Mouse (Mus musculus): ENCODE measurements around the gene Gm20388.

The Gm20388 gene

GRCm38 (mm10) chr8:120046258-120047020 lies 135.8 kb downstream of the Gm20388 start:
- no peak for DNase-seq

DNA sequence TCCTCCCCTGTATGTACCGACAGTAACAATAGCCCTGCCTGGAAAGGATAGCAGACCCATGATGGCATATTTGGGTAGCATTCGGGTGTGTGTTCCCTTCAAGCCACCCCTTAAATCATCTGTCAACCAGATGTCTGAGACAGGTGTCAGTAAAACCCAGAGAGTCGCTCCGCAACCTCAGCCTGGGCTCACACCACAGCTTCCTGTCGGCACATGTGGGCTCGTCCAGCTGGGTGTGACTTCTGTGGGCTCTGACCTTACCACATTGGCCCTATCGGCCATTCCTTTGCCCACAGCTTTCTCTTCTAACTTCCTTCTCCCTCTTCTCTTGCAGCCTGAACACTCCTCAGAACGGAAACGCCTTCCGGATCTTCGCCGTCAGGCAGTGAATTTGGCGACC lies 139.3 kb downstream of the Gm20388 start:
- peak; percentile 50 to 73 for DNase-seq

DNA sequence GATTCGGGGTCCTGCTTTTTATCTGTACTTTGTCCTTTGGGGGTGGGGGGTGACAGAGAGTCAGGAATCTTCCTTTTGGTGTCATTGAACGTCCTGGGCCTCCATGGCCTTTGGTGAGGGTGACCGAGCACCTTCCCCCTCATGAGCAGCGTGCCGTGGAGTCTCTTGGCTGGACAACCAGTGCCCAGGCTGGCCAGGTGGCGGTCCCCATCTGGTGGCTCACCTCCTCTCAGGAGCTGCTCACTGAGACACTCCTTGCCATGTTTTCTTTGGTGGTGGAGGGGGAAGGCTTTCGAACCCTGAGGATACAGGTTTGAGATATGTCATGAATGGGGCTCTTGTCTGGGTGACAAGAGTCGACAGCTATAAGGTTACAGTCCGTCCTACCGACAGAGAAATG lies 139.7 kb downstream of the Gm20388 start:
- no peak for DNase-seq

DNA sequence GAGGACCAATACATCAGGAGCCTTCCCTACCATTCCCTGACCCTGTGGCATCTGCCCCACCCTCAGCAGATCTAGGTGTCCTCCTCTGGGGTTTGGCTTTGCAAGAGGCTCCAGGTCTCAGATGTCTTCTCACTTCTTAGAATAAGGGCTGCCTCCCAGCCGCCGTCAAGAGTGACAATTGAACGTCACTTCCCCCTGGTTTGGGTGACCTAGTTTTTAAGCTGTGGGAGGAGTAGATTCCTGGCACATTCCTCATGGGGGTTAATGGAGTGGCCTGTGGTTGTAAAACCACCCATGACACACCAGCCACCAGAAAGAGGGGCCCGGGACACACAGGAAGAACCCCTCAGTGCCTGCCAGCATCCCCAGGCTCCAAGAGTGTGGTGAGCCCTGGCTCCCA lies 140.4 kb downstream of the Gm20388 start:
- DNase-seq: peak; percentile 31 to 61

- DNase-seq: no peak
Measured at GRCm38 (mm10) chr8:120051908-120052307, 141.3 kb downstream of the Gm20388 start.

DNA sequence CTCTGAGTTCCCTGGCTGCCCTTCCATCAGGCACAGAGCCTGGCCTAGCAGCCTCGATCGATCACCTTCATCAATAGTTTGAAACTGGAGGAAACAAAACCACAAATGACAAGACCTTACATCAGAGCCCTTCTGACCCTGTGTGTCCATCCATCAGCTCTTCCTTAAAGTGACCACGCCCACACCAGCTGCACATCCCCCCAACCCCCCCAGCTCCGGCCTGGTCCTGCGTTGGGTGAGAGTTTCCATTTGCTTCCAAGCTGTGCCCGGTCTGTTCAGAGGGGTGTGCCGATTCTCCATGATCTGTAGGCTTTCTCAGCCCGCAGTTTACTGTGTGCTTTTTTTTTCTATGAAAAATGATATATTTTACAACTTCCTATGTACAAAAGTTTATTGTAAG lies 141.7 kb downstream of the Gm20388 start:
- DNase-seq: no peak

DNA sequence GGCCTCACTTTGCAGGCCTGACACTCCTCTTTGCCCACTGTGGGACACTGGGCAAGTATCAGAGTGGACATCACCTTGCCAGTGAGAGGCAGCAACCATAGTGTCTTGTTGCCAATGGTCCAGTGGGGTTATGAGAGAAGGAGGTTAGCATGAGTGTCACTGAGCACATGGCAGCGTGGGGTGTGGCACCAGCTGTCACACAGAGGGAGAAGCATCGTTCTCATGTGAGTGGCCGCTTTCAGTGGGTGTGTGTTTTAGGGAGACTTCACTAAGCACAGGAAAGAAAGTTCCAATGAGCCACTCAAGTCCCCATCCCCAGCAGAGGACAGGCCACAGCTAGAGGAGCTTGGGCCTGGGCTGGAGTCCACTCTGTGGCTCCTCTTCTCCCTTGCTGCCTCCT lies 144.2 kb downstream of the Gm20388 start:
- DNase-seq: no peak

DNA sequence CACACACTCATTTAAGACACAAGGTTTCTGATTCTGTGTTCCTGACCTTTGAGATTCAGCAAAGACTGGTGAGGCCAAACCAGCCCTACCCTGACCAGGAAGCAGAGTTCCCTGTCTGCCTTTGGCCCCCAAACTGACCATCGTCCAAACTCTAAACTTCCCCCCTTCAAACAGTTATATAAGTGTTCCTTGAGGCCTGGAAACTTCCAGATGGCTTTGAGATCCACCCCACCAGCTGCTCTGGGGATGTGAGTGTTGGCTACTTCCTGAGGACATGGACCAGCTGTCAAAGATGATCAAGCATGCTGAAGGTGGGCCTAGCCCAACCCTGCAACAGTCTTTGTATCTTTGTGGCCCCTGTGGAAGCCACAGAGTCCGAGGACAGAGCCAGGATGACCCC lies 146.4 kb downstream of the Gm20388 start:
- DNase-seq: no peak

- DNase-seq: no peak
Measured at GRCm38 (mm10) chr8:120062742-120063141, 152.1 kb downstream of the Gm20388 start.

DNA sequence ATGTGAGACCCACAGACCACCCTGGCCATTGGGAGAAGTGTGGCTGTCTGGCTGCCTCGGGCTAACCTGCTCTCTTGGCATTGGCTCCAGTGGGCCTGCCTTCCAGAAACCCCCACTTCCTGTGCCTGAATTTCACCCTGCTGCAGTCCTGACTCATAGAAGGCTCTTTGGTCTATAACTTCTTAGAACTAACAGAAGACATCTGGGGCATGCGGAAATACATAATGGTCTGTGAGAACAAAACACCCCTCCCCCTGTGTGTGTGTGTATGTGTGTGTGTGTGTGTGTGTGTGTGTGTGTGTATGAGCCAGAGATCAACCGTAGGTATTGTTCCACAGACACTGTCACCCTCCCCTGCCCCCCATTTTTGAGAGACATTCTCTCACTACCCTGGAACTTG lies 152.7 kb downstream of the Gm20388 start:
- peak in 1 of 2 experiments; percentile 62 for DNase-seq

DNA sequence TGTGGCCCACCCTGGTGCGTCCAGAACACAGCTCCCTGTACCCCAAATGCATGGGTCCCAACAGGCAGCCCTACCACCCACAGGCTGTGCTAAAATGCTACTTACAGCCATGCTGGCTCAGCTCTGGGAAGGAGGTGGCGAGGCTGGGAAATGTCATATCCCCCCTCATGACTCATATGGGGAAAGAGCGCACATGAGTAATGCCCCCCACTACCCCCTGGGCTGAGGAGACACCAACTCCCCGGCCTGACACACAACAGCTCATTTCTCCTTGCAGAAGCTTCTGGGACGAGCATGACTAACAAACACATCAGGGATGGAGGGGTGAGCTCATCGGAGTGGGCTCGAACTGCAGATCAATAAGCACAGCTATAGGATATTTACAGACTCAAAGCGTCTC lies 155.0 kb downstream of the Gm20388 start:
- no peak for DNase-seq

GRCm38 (mm10) chr8:120066226-120066625 lies 155.6 kb downstream of the Gm20388 start:
- no peak for DNase-seq

GRCm38 (mm10) chr8:120067936-120068668 lies 157.5 kb downstream of the Gm20388 start:
- peak; percentile 23 to 57 for DNase-seq

DNA sequence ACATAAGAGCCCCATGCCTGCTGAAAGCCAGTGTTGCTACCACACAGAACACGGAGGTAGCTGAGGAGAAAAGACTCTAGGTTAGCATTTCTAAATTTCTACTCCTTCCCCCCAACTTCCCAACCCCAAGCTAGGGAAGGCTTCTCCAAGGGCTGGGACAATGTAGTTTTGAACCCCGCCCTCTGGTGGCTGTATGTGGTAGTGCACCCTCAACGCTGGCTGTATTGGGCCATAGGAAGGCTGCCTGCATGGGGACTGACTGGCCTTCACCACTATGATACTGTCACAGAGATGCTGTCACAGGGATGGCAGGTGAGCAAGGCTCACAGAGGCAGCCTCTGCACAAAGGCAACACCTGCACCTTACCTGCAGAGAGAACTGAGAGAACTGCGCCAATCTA lies 161.0 kb downstream of the Gm20388 start:
- DNase-seq: peak; percentile 41 to 53

GRCm38 (mm10) chr8:120072259-120072658 lies 161.6 kb downstream of the Gm20388 start:
- no peak for DNase-seq

- no peak for DNase-seq
Measured at GRCm38 (mm10) chr8:120072827-120073226, 162.2 kb downstream of the Gm20388 start.

DNA sequence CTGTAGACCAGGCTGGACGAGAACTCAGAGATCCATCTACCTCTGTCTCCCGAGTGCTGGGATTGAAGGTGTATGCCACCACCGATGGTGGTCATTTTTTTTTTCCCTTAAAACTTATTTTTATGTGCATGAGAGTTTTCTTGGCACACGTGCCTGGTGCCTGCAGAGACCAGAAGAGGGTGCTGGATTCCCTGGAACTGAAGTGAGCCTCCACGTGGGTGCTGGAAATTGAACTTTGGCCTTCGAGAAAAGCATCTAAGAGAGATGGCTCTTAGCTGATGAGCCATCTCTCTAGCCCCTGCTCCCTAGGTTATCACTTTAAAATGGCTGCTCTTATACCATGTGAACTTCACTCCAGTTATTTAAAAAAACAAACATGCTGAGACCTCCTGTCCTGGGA lies 163.9 kb downstream of the Gm20388 start:
- no peak for DNase-seq

DNA sequence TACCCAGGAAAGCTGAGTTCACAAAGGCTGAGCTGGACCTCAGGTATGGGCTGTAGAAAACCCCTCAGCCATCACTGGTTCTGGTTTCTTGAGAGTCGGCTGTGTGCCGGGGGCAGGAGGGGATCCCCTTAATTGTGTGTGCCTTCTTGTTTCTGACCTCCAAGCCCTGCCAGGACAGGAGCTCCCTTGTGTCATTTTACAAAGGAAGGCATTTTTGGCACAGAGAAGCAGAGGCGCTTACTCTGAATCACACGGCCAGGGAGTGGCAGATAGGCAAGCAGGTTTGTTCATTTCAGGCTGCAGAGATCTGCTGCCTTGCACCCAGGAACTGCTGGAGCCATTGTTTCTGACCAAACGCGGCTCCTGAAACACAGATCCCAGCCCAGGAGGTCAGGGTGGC lies 164.7 kb downstream of the Gm20388 start:
- no peak for DNase-seq

DNA sequence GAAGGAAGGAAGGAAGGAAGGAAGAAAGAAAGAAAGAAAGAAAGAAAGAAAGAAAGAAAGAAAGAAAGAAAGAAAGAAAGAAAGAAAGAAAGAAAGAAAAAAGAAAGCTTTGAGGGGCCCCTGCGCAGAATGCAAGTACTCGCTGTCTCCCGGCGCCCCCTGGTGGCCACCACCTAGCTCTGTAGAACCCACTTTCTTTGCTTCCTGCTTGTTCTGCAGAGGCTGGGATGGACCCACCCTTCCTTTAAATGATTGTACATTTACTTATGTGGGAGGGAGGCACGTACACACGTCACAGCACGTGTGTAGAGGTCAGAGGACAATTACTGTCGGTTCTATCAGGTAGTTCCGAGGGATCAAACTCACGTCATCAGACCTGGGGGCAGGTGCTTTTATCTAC lies 167.4 kb downstream of the Gm20388 start:
- peak; percentile 47 to 52 for DNase-seq

DNA sequence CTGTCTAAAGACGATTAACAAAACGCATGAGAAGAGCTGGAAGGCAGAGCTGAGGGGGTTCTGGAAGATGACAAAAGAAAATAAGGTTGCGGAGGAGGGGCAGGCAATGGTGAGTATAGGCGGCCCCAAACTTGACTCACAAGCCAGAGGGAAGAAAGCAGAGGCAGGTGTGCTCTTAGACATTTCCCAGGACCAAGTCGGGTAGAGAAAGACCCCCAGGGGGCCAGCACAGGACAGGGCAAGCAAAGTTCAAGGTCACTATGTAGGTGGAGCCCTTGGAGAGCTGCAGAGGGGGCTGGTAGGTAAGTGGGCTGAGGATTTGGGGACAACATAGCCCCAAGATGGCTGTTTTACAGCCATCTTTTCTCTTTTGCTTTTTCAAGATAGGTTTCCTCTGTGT lies 168.7 kb downstream of the Gm20388 start:
- no peak for DNase-seq

GRCm38 (mm10) chr8:120083261-120083660 lies 172.6 kb downstream of the Gm20388 start:
- no peak for DNase-seq

DNA sequence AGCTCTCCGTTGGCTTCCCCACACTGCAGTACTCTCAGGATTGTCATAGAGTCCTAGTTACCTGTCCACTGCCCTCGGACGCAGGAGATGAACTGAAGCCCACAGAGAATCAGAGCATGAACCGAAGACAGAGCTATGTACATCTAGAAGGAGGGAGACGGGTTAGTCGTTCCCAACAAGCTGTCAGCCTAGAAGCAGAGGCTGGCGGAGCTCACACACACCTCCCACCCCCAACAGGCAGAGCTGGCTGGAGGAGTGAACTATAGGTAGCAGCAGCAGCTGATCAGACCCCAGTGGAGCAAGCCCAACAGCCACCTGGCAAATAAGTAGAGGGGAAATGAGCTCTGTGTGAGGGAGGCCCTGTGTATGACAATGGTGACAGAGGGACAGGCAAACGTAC lies 174.1 kb downstream of the Gm20388 start:
- no peak for DNase-seq

DNA sequence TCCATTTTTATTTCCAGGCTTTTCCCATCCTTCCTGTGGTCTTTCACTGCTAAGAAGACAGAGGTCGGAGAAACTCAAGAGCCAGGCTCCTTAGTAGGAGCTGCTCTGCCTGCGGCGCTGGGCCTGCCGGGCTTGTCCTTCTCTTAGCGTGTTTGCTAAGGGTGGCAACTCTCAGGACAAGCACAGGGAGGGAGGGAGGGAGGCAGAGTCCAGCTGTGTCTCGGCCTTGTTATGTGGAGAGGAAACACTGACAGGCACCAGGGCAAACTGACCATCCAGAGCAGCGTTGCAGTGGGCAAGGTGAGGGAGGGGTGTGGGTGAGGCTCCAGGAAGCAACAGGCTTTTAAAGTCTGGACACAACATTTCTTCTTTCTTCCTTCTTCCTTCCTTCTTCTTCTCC lies 178.9 kb downstream of the Gm20388 start:
- no peak for DNase-seq

GRCm38 (mm10) chr8:120091032-120091431 lies 180.4 kb downstream of the Gm20388 start:
- no peak for DNase-seq
